Mouse (Mus musculus): ENCODE data around the gene E030018B13Rik. TPM values are rescaled to one million over a fixed set of nuclear protein-coding genes. Genes with fewer than 3 reads are reported as not detected.

E030018B13Rik gene
- polyA plus RNA-seq, 1 experiment from 2014 or later = not detected

DNA sequence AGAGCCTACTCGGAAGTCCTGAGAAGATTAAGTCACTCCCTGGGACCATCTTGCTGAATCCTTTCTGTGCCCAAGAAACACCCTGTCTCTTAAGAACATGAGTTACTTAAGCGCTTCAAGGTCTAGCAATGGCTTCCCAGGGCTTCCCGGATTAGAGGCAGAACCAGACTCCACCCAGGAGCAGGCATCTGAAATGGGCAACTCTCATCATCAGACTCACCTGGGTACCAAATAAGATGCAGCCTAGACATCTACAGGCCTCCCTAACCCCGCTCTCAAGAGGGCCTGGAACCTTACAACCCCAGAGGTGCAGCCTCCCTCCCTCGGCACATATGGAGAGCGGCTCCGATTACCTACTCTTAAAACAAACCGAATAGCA, 19.1 kb downstream of the E030018B13Rik start:
- no peak for ATAC-seq (ENCODE audit: low FRiP score, low read depth)
- 0 out of 2 replicates have a peak overlapping the region, but pooled peaks have one; percentile 21 for H3K27ac ChIP-seq (replicated peaks)
- H3K9me3 ChIP-seq = no peaks in the 10 kb centered on the region
- H3K9ac ChIP-seq = peak overlapping the region; percentile 84
- peak overlapping the region; percentile 89 for H3K4me2 ChIP-seq
- no peaks in the 10 kb centered on the region for H3K36me3 ChIP-seq
- peaks cover 35% of the 10 kb centered on the region for H3K4me1 ChIP-seq (replicated peaks)
- H3K27me3 ChIP-seq = no peaks in the 10 kb centered on the region
- peak overlapping the region; percentile 96 for H3K4me3 ChIP-seq
- WGBS = 21% methylated on average over 8 of the region's 8 CpGs

- ATAC-seq (ENCODE audit: low FRiP score, low read depth) = no peak
- Histone ChIP-seq H3K36me3 (no peaks in the 10 kb centered on the region), H3K27ac (replicated peaks) (peak overlapping the region; percentile 97), H3K27me3 (no peaks in the 10 kb centered on the region), H3K4me1 (replicated peaks) (peaks cover 34% of the 10 kb centered on the region), H3K9me3 (no peaks in the 10 kb centered on the region), H3K4me2 (peak overlapping the region; percentile 89), H3K4me3 (peak overlapping the region; percentile 96), H3K9ac (peak overlapping the region; percentile 84)
- under 1% methylated on average over 34 of the region's 34 CpGs for WGBS
Measured at GRCm38 (mm10) chr7:63936188-63936985, 19.7 kb downstream of the E030018B13Rik start.

GRCm38 (mm10) chr7:63936986-63937235, 20.3 kb downstream of the E030018B13Rik start:
- H3K36me3 ChIP-seq = no peaks in the 10 kb centered on the region
- H3K27me3 ChIP-seq = no peaks in the 10 kb centered on the region
- peak overlapping the region; percentile 96 for H3K4me3 ChIP-seq
- under 1% methylated on average over 11 of the region's 11 CpGs for WGBS
- H3K27ac ChIP-seq (replicated peaks) = peak overlapping the region; percentile 97
- H3K9me3 ChIP-seq = no peaks in the 10 kb centered on the region
- peak overlapping the region; percentile 84 for H3K9ac ChIP-seq
- ATAC-seq (ENCODE audit: low FRiP score, low read depth) = no peak
- peak overlapping the region; percentile 89 for H3K4me2 ChIP-seq
- peaks cover 34% of the 10 kb centered on the region for H3K4me1 ChIP-seq (replicated peaks)

GRCm38 (mm10) chr7:63937236-63938065, 20.8 kb downstream of the E030018B13Rik start:
- H3K9ac ChIP-seq = peak overlapping the region; percentile 84
- peak overlapping the region; percentile 97 for H3K27ac ChIP-seq (replicated peaks)
- H3K4me1 ChIP-seq (replicated peaks) = peaks cover 34% of the 10 kb centered on the region
- peak overlapping the region; percentile 96 for H3K4me3 ChIP-seq
- H3K36me3 ChIP-seq = no peaks in the 10 kb centered on the region
- ATAC-seq (ENCODE audit: low FRiP score, low read depth) = no peak
- H3K9me3 ChIP-seq = no peaks in the 10 kb centered on the region
- no peaks in the 10 kb centered on the region for H3K27me3 ChIP-seq
- peak overlapping the region; percentile 89 for H3K4me2 ChIP-seq
- under 1% methylated on average over 71 of the region's 88 CpGs for WGBS

GRCm38 (mm10) chr7:63938066-63938913, 21.6 kb downstream of the E030018B13Rik start:
- under 1% methylated on average over 105 of the region's 121 CpGs for WGBS
- no peaks in the 10 kb centered on the region for H3K9me3 ChIP-seq
- peak overlapping the region; percentile 97 for H3K27ac ChIP-seq (replicated peaks)
- peak overlapping the region; percentile 89 for H3K4me2 ChIP-seq
- no peaks in the 10 kb centered on the region for H3K36me3 ChIP-seq
- H3K4me1 ChIP-seq (replicated peaks) = peaks cover 34% of the 10 kb centered on the region
- H3K9ac ChIP-seq = peak overlapping the region; percentile 84
- H3K4me3 ChIP-seq = peak overlapping the region; percentile 96
- H3K27me3 ChIP-seq = no peaks in the 10 kb centered on the region
- no peak for ATAC-seq (ENCODE audit: low FRiP score, low read depth)

DNA sequence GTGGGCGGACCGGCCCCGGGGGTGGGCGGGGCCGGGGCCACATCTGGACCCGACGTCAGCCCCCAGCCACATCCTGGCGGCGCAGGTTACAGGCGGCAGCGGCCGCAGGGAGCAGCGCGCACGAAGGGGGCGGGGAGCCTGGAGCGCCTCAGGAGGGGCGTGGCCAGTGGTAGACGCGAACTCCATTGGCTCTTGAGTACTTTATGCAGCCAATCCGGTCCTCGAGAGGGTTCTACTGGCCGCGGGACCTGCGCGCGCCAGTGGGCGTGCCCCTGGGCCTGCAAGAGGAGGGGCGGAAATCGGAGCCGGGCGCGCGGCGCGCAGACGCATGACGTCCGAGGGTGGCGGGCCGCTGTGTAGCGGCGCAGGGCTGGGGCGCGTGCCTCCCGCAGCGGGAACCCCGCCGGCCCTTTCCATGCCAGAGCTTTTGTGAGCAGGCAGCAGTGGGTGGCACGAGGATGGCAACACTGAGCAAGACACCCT, 22.3 kb downstream of the E030018B13Rik start, which contains the start of gene Klf13:
TSS of gene Klf13 (minus strand) at position 2 of the 483 bp plus-strand sequence.
- peak; percentile 96 for ATAC-seq (ENCODE audit: low FRiP score, low read depth)
- Histone ChIP-seq H3K4me2 (peak within 1 kb of the TSS; percentile 89), H3K36me3 (no peaks in the 10 kb centered on the region), H3K27ac (replicated peaks) (peak within 1 kb of the TSS; percentile 97), H3K4me1 (replicated peaks) (peaks cover 30% of the 10 kb centered on the region), H3K9ac (peak within 1 kb of the TSS; percentile 84), H3K4me3 (peak within 1 kb of the TSS; percentile 96), H3K27me3 (no peaks in the 10 kb centered on the region), H3K9me3 (no peaks in the 10 kb centered on the region)
- WGBS = under 1% methylated on average over 43 of the region's 50 CpGs

DNA sequence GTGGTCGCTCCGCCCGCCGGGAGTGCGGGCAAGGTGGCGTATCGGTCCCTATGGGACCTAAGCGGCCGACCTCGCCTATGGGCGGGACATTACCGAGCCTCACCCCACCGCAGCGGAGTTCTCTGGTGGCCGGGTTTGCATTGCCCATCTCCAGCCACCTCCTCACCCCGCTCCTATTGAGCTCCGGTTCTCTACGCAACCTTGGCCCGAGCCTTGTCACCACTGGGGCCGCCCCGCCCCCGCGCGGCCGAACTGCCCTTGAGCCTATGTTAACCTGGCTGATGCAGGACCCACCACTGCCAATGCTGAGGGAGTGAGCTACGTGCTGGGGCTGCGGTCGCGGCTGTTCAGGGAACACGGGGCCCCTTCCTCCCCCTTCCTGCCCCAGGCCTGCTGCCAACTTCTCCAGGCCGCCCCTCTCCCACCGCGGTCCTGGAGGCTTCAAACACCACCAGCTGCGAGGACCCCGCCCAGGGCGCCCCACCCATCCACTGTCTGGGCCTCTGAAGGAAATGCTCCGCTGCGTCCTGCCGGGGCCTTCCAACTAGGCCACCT, 22.8 kb downstream of the E030018B13Rik start:
- ATAC-seq (ENCODE audit: low FRiP score, low read depth) = peak; percentile 60
- WGBS = 0% methylated on average over 36 of the region's 39 CpGs
- Histone ChIP-seq H3K4me2 (peak overlapping the region; percentile 89), H3K27me3 (no peaks in the 10 kb centered on the region), H3K4me3 (peak overlapping the region; percentile 96), H3K9ac (peak overlapping the region; percentile 84), H3K36me3 (no peaks in the 10 kb centered on the region), H3K27ac (replicated peaks) (peak overlapping the region; percentile 97), H3K9me3 (no peaks in the 10 kb centered on the region), H3K4me1 (replicated peaks) (peaks cover 26% of the 10 kb centered on the region)

GRCm38 (mm10) chr7:63940321-63940720, 23.7 kb downstream of the E030018B13Rik start:
- H3K27ac ChIP-seq (replicated peaks) = peak overlapping the region; percentile 97; the same call in 1 of the 2 replicates
- 0 out of 2 replicates have a peak overlapping the region, but pooled peaks have one; percentile 89 for H3K4me2 ChIP-seq
- no peak overlapping the region for H3K9ac ChIP-seq
- no peak overlapping the region for H3K4me3 ChIP-seq
- 87% methylated on average over 5 of the region's 5 CpGs for WGBS
- no peak for ATAC-seq (ENCODE audit: low FRiP score, low read depth)
- no peaks in the 10 kb centered on the region for H3K27me3 ChIP-seq
- H3K9me3 ChIP-seq = no peaks in the 10 kb centered on the region
- no peaks in the 10 kb centered on the region for H3K36me3 ChIP-seq
- H3K4me1 ChIP-seq (replicated peaks) = peaks cover 18% of the 10 kb centered on the region

GRCm38 (mm10) chr7:63941050-63941449, 24.4 kb downstream of the E030018B13Rik start:
- H3K9me3 ChIP-seq = no peaks in the 10 kb centered on the region
- no peak overlapping the region for H3K9ac ChIP-seq
- H3K4me2 ChIP-seq = no peak overlapping the region
- no peak for ATAC-seq (ENCODE audit: low FRiP score, low read depth)
- H3K27ac ChIP-seq (replicated peaks) = no peak overlapping the region
- peaks cover 10% of the 10 kb centered on the region for H3K4me1 ChIP-seq (replicated peaks)
- no peak overlapping the region for H3K4me3 ChIP-seq
- H3K27me3 ChIP-seq = no peaks in the 10 kb centered on the region
- H3K36me3 ChIP-seq = no peaks in the 10 kb centered on the region
- WGBS = 90% methylated on average over 3 of the region's 3 CpGs

GRCm38 (mm10) chr7:63941501-63941900, 24.8 kb downstream of the E030018B13Rik start:
- no peaks in the 10 kb centered on the region for H3K9me3 ChIP-seq
- H3K9ac ChIP-seq = no peak overlapping the region
- no peaks in the 10 kb centered on the region for H3K36me3 ChIP-seq
- WGBS = 82% methylated on average over 4 of the region's 4 CpGs
- no peak overlapping the region for H3K4me3 ChIP-seq
- no peak overlapping the region for H3K4me2 ChIP-seq
- ATAC-seq (ENCODE audit: low FRiP score, low read depth) = no peak
- H3K4me1 ChIP-seq (replicated peaks) = peaks cover 9% of the 10 kb centered on the region
- H3K27ac ChIP-seq (replicated peaks) = no peak overlapping the region
- H3K27me3 ChIP-seq = no peaks in the 10 kb centered on the region

DNA sequence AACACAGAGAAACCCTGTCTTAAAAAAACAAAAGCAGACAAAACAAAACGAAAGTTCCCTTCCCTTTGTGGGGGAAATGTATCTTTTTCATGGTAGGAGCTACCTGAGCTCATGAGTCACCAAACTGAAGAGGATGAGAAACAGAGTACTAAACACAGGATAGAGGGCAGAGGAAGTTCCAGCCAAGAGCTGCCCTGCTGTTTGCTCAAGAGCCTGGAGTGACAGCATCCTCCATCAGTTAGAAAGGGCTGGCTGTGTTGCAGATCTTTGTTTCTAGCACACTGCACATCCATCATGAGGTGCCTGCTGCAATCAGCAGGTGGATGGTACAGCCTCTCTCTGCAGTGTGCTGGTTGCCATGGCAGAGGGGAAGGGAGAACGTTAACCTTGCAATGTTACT, 27.3 kb downstream of the E030018B13Rik start:
- Histone ChIP-seq H3K4me1 (replicated peaks) (peaks cover 9% of the 10 kb centered on the region), H3K4me3 (no peak overlapping the region), H3K36me3 (no peaks in the 10 kb centered on the region), H3K9ac (no peak overlapping the region), H3K4me2 (no peak overlapping the region), H3K27me3 (no peaks in the 10 kb centered on the region), H3K9me3 (no peaks in the 10 kb centered on the region), H3K27ac (replicated peaks) (no peak overlapping the region)
- ATAC-seq (ENCODE audit: low FRiP score, low read depth) = no peak
- WGBS = 38% methylated on average over 2 of the region's 2 CpGs
